Mouse (Mus musculus) megakaryocyte-erythroid progenitor cell, adult 5 weeks (primary cell): ENCODE data around the gene Olfr1253. TPM values are rescaled to one million over a fixed set of nuclear protein-coding genes. Genes with fewer than 3 reads are reported as not detected.

Source experiments
- polyA plus RNA-seq: library from polyadenylated mRNA; stranded (reverse); fragments of >175 nt; gene quantifications from 2 replicates; pipeline ENCODE4 v1.2.3, GENCODE M21; 2012

The Olfr1253 gene
- polyA plus RNA-seq: not detected in 2 replicates

DNA sequence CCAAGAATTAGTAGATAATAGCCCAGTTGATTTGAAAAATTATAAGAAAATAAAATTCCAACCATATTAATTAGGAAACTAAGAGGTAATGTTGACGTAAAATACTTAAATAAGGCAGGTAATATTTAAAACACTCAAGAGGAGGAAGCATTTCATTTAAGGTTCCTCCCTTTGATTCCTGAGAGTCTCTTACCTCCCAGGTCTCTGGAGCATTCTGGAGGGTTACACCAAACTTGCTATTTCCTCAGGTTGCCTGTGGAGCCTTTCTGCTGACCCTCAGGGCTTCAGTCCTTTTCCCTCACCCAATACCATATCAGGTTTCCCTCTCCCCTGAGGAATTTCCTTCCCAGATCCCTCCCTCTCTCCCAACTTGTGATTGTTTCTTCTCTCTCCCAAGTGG lies at the start of gene Olfr1253:
Gene Olfr1253, minus strand, starts transcription at position 101 of the 400 bp plus-strand sequence.

DNA sequence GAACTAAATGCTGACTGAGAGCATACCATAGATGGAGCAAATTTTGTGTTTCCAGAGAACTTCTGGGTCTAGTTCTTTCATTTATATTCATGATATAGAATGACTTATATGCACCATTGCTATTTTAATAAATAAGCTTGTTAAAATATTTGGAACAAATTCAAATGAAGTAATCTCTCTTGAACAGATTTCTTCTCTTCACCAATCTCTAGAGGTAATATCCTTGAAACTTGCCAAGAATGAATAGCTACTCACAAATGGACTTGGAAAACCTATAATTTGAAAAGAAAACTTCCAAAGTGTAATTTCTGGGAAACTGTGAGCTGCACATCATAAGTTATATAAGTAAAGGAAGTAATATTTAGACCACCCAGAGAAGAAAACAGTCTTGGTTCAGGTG lies 36.6 kb upstream of the Olfr1253 start, which contains the start of gene Olfr1254:
Gene Olfr1254, minus strand, starts transcription at position 101 of the 400 bp plus-strand sequence.

DNA sequence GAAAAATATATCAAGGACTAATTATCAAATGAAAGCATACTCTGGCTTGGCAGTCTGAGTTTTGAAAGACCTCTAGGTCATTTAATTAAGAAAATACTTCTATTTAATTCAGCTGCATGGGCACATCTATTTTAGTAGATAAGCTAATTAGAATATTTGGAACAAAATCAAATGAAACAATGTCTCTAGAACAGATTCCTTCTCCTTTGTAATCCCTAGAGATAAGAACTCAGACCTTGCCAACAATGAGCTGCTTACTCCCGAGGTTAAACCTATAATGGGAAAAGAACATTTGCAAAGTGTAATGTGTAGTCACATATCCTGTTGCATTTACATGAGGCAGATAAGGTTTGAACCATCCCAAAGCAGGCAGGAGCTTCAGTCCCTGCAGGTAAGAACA lies 32.0 kb downstream of the Olfr1253 start, which contains the start of gene Olfr1252:
Gene Olfr1252, minus strand, starts transcription at position 101 of the 400 bp plus-strand sequence.

Other genes with a start within 250 kb of the Olfr1253 start
- not detected in 2 replicates for gene Olfr1243, start 225.6 kb downstream of the Olfr1253 start, polyA plus RNA-seq
- gene Olfr1245, start 178.6 kb downstream of the Olfr1253 start, polyA plus RNA-seq: not detected in 2 replicates
- not detected in 2 replicates for gene Olfr1246, start 163.9 kb downstream of the Olfr1253 start, polyA plus RNA-seq
- not detected in 2 replicates for gene Olfr1247, start 143.0 kb downstream of the Olfr1253 start, polyA plus RNA-seq
- gene Olfr1248, start 138.8 kb downstream of the Olfr1253 start, polyA plus RNA-seq: not detected in 2 replicates
- gene Olfr1249, start 122.1 kb downstream of the Olfr1253 start, polyA plus RNA-seq: not detected in 2 replicates
- not detected in 2 replicates for gene Olfr1250, start 95.6 kb downstream of the Olfr1253 start, polyA plus RNA-seq
- gene Olfr1251, start 85.2 kb downstream of the Olfr1253 start, polyA plus RNA-seq: not detected in 2 replicates
- gene Olfr1252, start 32.1 kb downstream of the Olfr1253 start, polyA plus RNA-seq: not detected in 2 replicates
- not detected in 2 replicates for gene Olfr1254, start 36.5 kb upstream of the Olfr1253 start, polyA plus RNA-seq
- gene Olfr1255, start 55.0 kb upstream of the Olfr1253 start, polyA plus RNA-seq: not detected in 2 replicates
- not detected in 2 replicates for gene Olfr1256, start 84.5 kb upstream of the Olfr1253 start, polyA plus RNA-seq
- not detected in 2 replicates for gene Olfr48, start 91.1 kb upstream of the Olfr1253 start, polyA plus RNA-seq
- gene Olfr1257, start 121.3 kb upstream of the Olfr1253 start, polyA plus RNA-seq: not detected in 2 replicates
- 0.01 TPM in 1 of 2 replicates, not detected in the other for gene Olfr1258, start 170.2 kb upstream of the Olfr1253 start, polyA plus RNA-seq
- not detected in 2 replicates for gene Olfr1259, start 191.6 kb upstream of the Olfr1253 start, polyA plus RNA-seq
- not detected in 2 replicates for gene Olfr1260, start 217.2 kb upstream of the Olfr1253 start, polyA plus RNA-seq
- not detected in 2 replicates for gene Olfr1261, start 234.1 kb upstream of the Olfr1253 start, polyA plus RNA-seq
- gene Olfr1262, start 243.1 kb upstream of the Olfr1253 start, polyA plus RNA-seq: not detected in 2 replicates